Mouse (Mus musculus) MEL (cell line): ENCODE measurements at regions not wholly inside any gene's neighbourhood (a gene's known extent, or its start where the extent isn't known, plus 50 kb on each side); places are given as distances from the start of the nearest gene placed in this dataset.

Source experiments
- CHD1 ChIP-seq: IDR thresholded peaks from 2 replicates; pipeline ENCODE4 v1.6.1; 2012; ENCODE audit warnings: low read depth, mild to moderate bottlenecking, inconsistent platforms, low read length, improper control_type of control experiment
- CHD2 ChIP-seq: IDR thresholded peaks from 2 replicates; pipeline ENCODE4 v1.6.1; 2011; ENCODE audit warnings: low read length, improper control_type of control experiment
- CTCF ChIP-seq, 3 experiments: IDR thresholded peaks in 2 of 3; conservative IDR thresholded peaks in 1 of 3; 2 replicates each; pipeline ENCODE4 v1.5.1; 2011 to 2012; ENCODE audit warnings: low read length in 3 of 3, low read depth in 2 of 3, mild to moderate bottlenecking in 2 of 3, improper control_type of control experiment in 1 of 3, inconsistent platforms in 1 of 3, mixed read lengths in 1 of 3, moderate library complexity in 1 of 3; ENCODE audit not compliant: control insufficient read depth in 1 of 3, insufficient read depth in 1 of 3, poor library complexity in 1 of 3, severe bottlenecking in 1 of 3
- GATA1 ChIP-seq: IDR thresholded peaks from 2 replicates; pipeline ENCODE4 v1.6.1; 2011; ENCODE audit warnings: low read depth, low read length, improper control_type of control experiment
- JUND ChIP-seq: IDR thresholded peaks from 2 replicates; pipeline ENCODE4 v1.6.1; 2011; ENCODE audit warnings: low read depth, mild to moderate bottlenecking, improper control_type of control experiment, low read length
- KAT2A ChIP-seq: conservative IDR thresholded peaks from 2 replicates; pipeline ENCODE4 v1.6.1; 2012; ENCODE audit warnings: low read depth, low read length, improper control_type of control experiment, inconsistent platforms
- NRF1 ChIP-seq: IDR thresholded peaks from 2 replicates; pipeline ENCODE4 v1.6.1; 2014; ENCODE audit warnings: low read depth, mild to moderate bottlenecking, inconsistent platforms, low read length, improper control_type of control experiment, moderate library complexity; ENCODE audit not compliant: poor library complexity, insufficient read depth, severe bottlenecking
- POLR2A ChIP-seq, 2 experiments: IDR thresholded peaks; 2 replicates each; pipeline ENCODE4 v1.6.1; 2011 to 2012; ENCODE audit warnings: low read length in 2 of 2, mild to moderate bottlenecking in 2 of 2, control low read depth in 1 of 2, improper control_type of control experiment in 1 of 2, low read depth in 1 of 2, moderate library complexity in 1 of 2; ENCODE audit not compliant: control insufficient read depth in 1 of 2, insufficient read depth in 1 of 2, poor library complexity in 1 of 2
- TCF12 ChIP-seq: IDR thresholded peaks from 2 replicates; pipeline ENCODE4 v1.6.1; 2014; ENCODE audit warnings: low read depth, mild to moderate bottlenecking, inconsistent platforms, low read length, improper control_type of control experiment, moderate library complexity
- ZMIZ1 ChIP-seq: IDR thresholded peaks from 2 replicates; pipeline ENCODE4 v1.6.1; 2012; ENCODE audit warnings: low read depth, mild to moderate bottlenecking, inconsistent platforms, low read length, improper control_type of control experiment, moderate library complexity

- TF ChIP-seq ZMIZ1 (no peak), CTCF (IDR thresholded peaks at IDR 0.05 in 2 of 3, conservative IDR thresholded peaks at IDR 0.05 in 1 of 3; ENCODE audit: control insufficient read depth in 1 of 3, insufficient read depth in 1 of 3, low read depth in 2 of 3, low read length in 3 of 3, poor library complexity in 1 of 3, severe bottlenecking in 1 of 3) (no peak), GATA1 (no peak), NRF1 (no peak), POLR2A (IDR thresholded peaks at IDR 0.05; ENCODE audit: control insufficient read depth in 1 of 2, insufficient read depth in 1 of 2, low read depth in 1 of 2, low read length in 2 of 2, poor library complexity in 1 of 2) (no peak), JUND (no peak), CHD1 (no peak), TCF12 (no peak), KAT2A (no peak), CHD2 (no peak)
Observed at GRCm38 (mm10) chr1:121802476-121802875, 234.7 kb upstream of the Ddx18 start.
